Mouse (Mus musculus) E14TG2a.4 (cell line): ENCODE results near the gene Ficd.

ENCODE experiments used
- CTCF ChIP-seq: conservative IDR thresholded peaks from 2 replicates; pipeline ENCODE4 v1.5.1; 2014; ENCODE audit warnings: low read length
- POU5F1 ChIP-seq: IDR thresholded peaks from 2 replicates; pipeline ENCODE4 v1.6.1; 2014; ENCODE audit warnings: low read length, borderline replicate concordance

GRCm38 (mm10) chr5:113771213-113772162 is 35.9 kb downstream of the Ficd start:
- TF ChIP-seq CTCF (no peak), POU5F1 (no peak)
